Comparison of ENCODE assay signal across 23 mouse cellular contexts in the genomic region with DNA sequence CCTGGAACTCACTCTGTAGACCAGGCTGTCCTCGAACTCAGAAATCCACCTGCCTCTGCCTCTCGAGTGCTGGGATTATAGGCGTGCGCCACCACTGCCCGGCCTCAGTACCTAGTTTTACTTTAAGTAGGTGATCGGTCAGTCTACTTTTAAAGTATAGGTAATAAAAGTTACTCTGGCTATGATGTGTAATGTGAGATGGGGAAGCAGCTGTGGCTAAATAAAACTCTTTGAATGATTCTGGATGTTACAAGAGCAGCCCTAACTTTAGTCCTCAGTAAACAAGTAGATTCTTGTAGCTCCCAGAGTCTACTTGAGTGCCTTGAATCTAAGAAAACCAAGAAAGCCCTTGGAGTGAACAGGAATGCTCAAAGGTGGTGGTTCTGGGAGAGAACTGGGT. TPM values are rescaled to one million over a fixed set of nuclear protein-coding genes. Genes with fewer than 3 reads are reported as not detected.
DNase-seq lines count a peak whose midpoint lies in the region; ATAC-seq and TF ChIP-seq lines count a peak whose summit lies in the region.
"Had no signal": no experiment of that assay in that cellular context is flagged by ENCODE, and none has a peak within 500 bp of the region (broad histone marks: within the 10 kb centered on the region; RNA-seq: fewer than 3 reads in every experiment).

No protein-coding gene starts in this region.

- H3K9me3 ChIP-seq in embryonic facial prominence, embryonic 13.5 days: no peaks in the 10 kb centered on the region
- H3K9me3 ChIP-seq in embryonic facial prominence, embryonic 10.5 days: no peaks in the 10 kb centered on the region
- H3K9me3 ChIP-seq in lung, postnatal 0 days (ENCODE audit: low read length): no peaks in the 10 kb centered on the region
- H3K9me3 ChIP-seq: forebrain, embryonic 13.5 days; forebrain, embryonic 15.5 days; G1E had no signal

- intact Hi-C loops in gastrocnemius, adult 2 months (cut with DNase I): no loop called here

- no peak overlapping the region for H3K9ac ChIP-seq in embryonic facial prominence, embryonic 13.5 days
- no peak overlapping the region for H3K9ac ChIP-seq in lung, postnatal 0 days (replicated peaks; ENCODE audit: low read depth)
- H3K9ac ChIP-seq: forebrain, embryonic 13.5 days; forebrain, embryonic 15.5 days had no signal

- WGBS in embryonic facial prominence, embryonic 13.5 days: 94% methylated on average over 6 of the region's 6 CpGs
- 95% methylated on average over 6 of the region's 6 CpGs for WGBS in embryonic facial prominence, embryonic 10.5 days
- 93% methylated on average over 6 of the region's 6 CpGs for WGBS in lung, postnatal 0 days

- H3K36me3 ChIP-seq in embryonic facial prominence, embryonic 13.5 days: peaks cover 74% of the 10 kb centered on the region
- H3K36me3 ChIP-seq in embryonic facial prominence, embryonic 10.5 days (replicated peaks): peaks cover 84% of the 10 kb centered on the region
- H3K36me3 ChIP-seq in lung, postnatal 0 days (ENCODE audit: insufficient read depth, low read length): no peaks in the 10 kb centered on the region

- no peaks in the 10 kb centered on the region for H3K27me3 ChIP-seq in embryonic facial prominence, embryonic 13.5 days
- no peaks in the 10 kb centered on the region for H3K27me3 ChIP-seq in embryonic facial prominence, embryonic 10.5 days (replicated peaks; ENCODE audit: low read depth, poor library complexity, severe bottlenecking)
- H3K27me3 ChIP-seq in lung, postnatal 0 days (replicated peaks; ENCODE audit: insufficient read depth, low read length): no peaks in the 10 kb centered on the region
- H3K27me3 ChIP-seq: CH12.LX; forebrain, embryonic 13.5 days; forebrain, embryonic 15.5 days; Patski had no signal

- no peak for TF ChIP-seq CTCF in gastrocnemius, adult 2 months (IDR thresholded peaks at IDR 0.05)
- TF ChIP-seq CTCF in lung, postnatal 0 days (IDR thresholded peaks at IDR 0.05): no peak

- H3K4me1 ChIP-seq in embryonic facial prominence, embryonic 13.5 days: 0 out of 2 replicates have a peak, but pooled peaks cover 3% of the 10 kb centered on the region
- H3K4me1 ChIP-seq in embryonic facial prominence, embryonic 10.5 days: no peaks in the 10 kb centered on the region; the same call in 1 of the 2 replicates
- H3K4me1 ChIP-seq in lung, postnatal 0 days (ENCODE audit: insufficient read depth, low read depth, low read length): no peaks in the 10 kb centered on the region
- H3K4me1 ChIP-seq: forebrain, embryonic 15.5 days had no signal

- no peak; the same call in 1 of the 2 replicates for TF ChIP-seq EP300 in lung, postnatal 0 days (IDR thresholded peaks at IDR 0.05)

- ATAC-seq in embryonic facial prominence, embryonic 13.5 days (ENCODE audit: insufficient number of reproducible peaks, insufficient read depth, low FRiP score, low TSS enrichment, low read depth): no peak
- peak; percentile 65 for ATAC-seq in lung, postnatal 0 days
- ATAC-seq: activated CD4-positive, CD25-positive, alpha-beta regulatory T cell, adult 4 months; CD4-positive, CD25-positive, alpha-beta regulatory T cell, adult 4 months; forebrain, embryonic 13.5 days; forebrain, embryonic 15.5 days; Patski had no signal

- H3K4me3 ChIP-seq in embryonic facial prominence, embryonic 13.5 days: no peak overlapping the region
- H3K4me3 ChIP-seq in embryonic facial prominence, embryonic 10.5 days: no peak overlapping the region
- no peak overlapping the region for H3K4me3 ChIP-seq in gastrocnemius, adult 2 months
- no peak overlapping the region for H3K4me3 ChIP-seq in lung, postnatal 0 days (ENCODE audit: low read depth, low read length)
- H3K4me3 ChIP-seq: forebrain, embryonic 13.5 days; forebrain, embryonic 15.5 days had no signal

- H3K27ac ChIP-seq in embryonic facial prominence, embryonic 13.5 days: 0 out of 2 replicates have a peak overlapping the region, but pooled peaks have one; percentile 7
- no peak overlapping the region for H3K27ac ChIP-seq in embryonic facial prominence, embryonic 10.5 days (replicated peaks)
- peak overlapping the region; percentile 93 for H3K27ac ChIP-seq in gastrocnemius, adult 2 months
- H3K27ac ChIP-seq in lung, postnatal 0 days (ENCODE audit: low read length): peak overlapping the region; percentile 70; the same call in 1 of the 2 replicates
- H3K27ac ChIP-seq: forebrain, embryonic 13.5 days; forebrain, embryonic 15.5 days had no signal

- DNase-seq in embryonic facial prominence, embryonic 10.5 days (ENCODE audit: low spot score): no peak
- DNase-seq in gastrocnemius, adult 2 months: no peak
- DNase-seq in gastrocnemius, postnatal 4 days (ENCODE audit: low spot score in 2 of 2): no peak
- DNase-seq in lung, postnatal 0 days (ENCODE audit: low spot score): peak; percentile 43
- DNase-seq in lung, postnatal 14 days: no peak
- DNase-seq in skeletal muscle tissue, adult 2 months (ENCODE audit: low read depth, low spot score): peak; percentile 75
- DNase-seq: adrenal gland, adult 8-10 months; adrenal gland, postnatal 14 days; adrenal gland, postnatal 36 days; B cell, adult 2 months; cerebellum, adult 11-12 months; cerebellum, adult 2 months; cerebellum, adult 9-10 months; cerebellum, postnatal 10 days; cerebellum, postnatal 25 days had no signal

- no peak overlapping the region for H3K4me2 ChIP-seq in embryonic facial prominence, embryonic 13.5 days
- H3K4me2 ChIP-seq in lung, postnatal 0 days (replicated peaks; ENCODE audit: low read depth, low read length): no peak overlapping the region
- H3K4me2 ChIP-seq: forebrain, embryonic 13.5 days; forebrain, embryonic 15.5 days had no signal

RNA-seq across cellular contexts. Expression of a gene that starts 31.4 kb away (rescaled TPM):
- 23.7 and 26.4 TPM in 2 replicates for polyA plus RNA-seq in embryonic facial prominence, embryonic 13.5 days (2015; fragmentation: Nextera tagmentation; extraction: Ambion mirVana)
- polyA plus RNA-seq in embryonic facial prominence, embryonic 10.5 days (2016; fragmentation: Nextera tagmentation; extraction: Ambion mirVana): 21.4 and 23.7 TPM in 2 replicates
- total RNA-seq in gastrocnemius, adult 2 months (2021): 1 to 10 TPM; 1.6 to 1.7 TPM
- total RNA-seq in gastrocnemius, postnatal 4 days (2021): 10 to 100 TPM; 11.8 to 13.3 TPM
- 5.7 and 7.5 TPM in 2 replicates for polyA plus RNA-seq in lung, postnatal 0 days (2015; fragmentation: Nextera tagmentation; extraction: Ambion mirVana)

RNA-seq across cellular contexts. Expression of a gene that starts 37.9 kb away (rescaled TPM):
- polyA plus RNA-seq in embryonic facial prominence, embryonic 13.5 days (2015; fragmentation: Nextera tagmentation; extraction: Ambion mirVana): 22.7 and 29.3 TPM in 2 replicates
- 26.7 and 27.8 TPM in 2 replicates for polyA plus RNA-seq in embryonic facial prominence, embryonic 10.5 days (2016; fragmentation: Nextera tagmentation; extraction: Ambion mirVana)
- total RNA-seq in gastrocnemius, adult 2 months (2021): 10 to 100 TPM; 15.1 to 15.8 TPM
- 10 to 100 TPM; 23.4 to 23.6 TPM for total RNA-seq in gastrocnemius, postnatal 4 days (2021)
- 103 and 110 TPM in 2 replicates for polyA plus RNA-seq in lung, postnatal 0 days (2015; fragmentation: Nextera tagmentation; extraction: Ambion mirVana)

Comparison
In these comparisons a context has a peak if more than half of its experiments do, and no peak if none do; other contexts are left out.
1. DNase-seq: peak in lung, postnatal 0 days (single experiment) and skeletal muscle tissue, adult 2 months (single experiment); none in embryonic facial prominence, embryonic 10.5 days (single experiment), gastrocnemius, adult 2 months (single experiment), gastrocnemius, postnatal 4 days (0 of 2) and lung, postnatal 14 days (single experiment).